Mouse (Mus musculus) left cerebral cortex, postnatal 10 days (tissue): Measurements from ENCODE around the gene Junb. TPM values are rescaled to one million over a fixed set of nuclear protein-coding genes. Genes with fewer than 3 reads are reported as not detected.
A peak's percentile ranks its signal among the peaks of the same experiment; 100 is the strongest.

Experiments
- DNase-seq, 2 experiments: peaks; one replicate each; pipeline ENCODE4 v3.0.0; 2021 to 2022; ENCODE audit warnings: low spot score in 2 of 2, mixed read lengths in 1 of 2; ENCODE audit errors: extremely low spot score in 1 of 2
- intact Hi-C: fragments of 180-260 bp; cut with DNase I; formaldehyde crosslinking; loops from one replicate; pipeline ENCODE4 v1.15.1; 2025
- total RNA-seq, 2 experiments: library from RNA; stranded (reverse); gene quantifications; 2 replicates each; pipeline ENCODE4 v1.2.3; 2021

The Junb gene
- total RNA-seq, 2 experiments from 2014 or later, result 29.9 to 33.0 TPM

DNA sequence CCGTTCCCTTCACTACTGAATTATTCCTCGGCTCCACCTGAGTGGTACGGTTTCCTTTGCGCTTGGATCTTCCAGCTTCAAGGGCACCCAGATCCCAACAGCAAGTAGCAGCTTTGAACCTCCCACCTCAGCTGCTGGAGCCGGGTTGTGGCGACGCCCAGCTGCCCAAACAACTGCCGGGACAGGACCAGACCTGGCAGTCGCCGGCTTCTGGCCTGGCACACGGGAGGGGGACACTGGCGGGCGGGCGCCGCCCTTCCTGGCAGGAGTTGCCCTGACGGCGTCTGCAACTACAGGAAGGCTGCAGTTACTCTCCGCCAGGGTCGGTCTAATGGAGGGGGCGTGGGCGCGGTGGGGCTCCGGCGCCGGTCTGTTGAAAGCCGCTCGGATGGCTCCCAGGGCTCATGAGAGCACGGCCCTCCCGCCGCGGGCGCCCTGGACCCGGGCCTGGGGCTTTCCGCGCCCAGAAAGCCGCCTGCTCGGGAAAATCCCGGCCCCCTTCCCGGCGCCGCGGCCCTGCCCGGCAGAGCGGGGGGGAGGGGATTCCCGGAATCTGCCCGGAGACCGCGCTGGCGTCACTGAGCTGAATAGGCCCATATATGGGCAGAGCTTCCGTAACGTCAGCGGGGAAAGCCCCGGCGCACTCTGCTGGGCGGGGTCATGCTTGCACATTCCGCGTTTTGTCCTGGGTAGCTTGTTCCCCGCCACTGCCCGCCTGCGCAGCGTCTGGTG lies 2.3 kb downstream of the Junb start:
- peak; percentile 93 to 96 for DNase-seq
- intact Hi-C loops, result no loop called here

DNA sequence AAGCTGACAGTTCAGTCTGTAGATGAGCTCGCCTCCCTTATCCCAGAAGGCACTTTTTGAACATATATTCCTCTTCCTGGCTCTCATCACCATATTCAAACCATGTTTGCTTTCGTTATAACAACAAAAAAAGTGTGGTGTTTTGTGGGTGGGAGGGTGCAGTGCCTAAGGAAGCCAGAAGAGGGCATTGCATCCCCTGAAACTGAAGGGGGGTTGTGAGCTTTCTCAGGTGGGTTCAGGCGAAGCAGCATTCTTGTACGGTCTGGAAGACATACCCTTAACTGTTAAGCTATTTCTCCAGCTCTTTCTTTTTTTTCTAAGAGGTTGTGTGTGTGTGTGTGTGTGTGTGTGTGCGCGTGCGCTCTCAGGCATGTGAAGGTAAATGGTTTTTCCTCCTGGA lies 3.1 kb downstream of the Junb start:
- intact Hi-C loops, result loop anchor here (1.0 kb wide), 1 partner anchor 15 kb away; the partner anchor contains the start of gene Hook2
- DNase-seq, result peak; percentile 63 to 72

DNA sequence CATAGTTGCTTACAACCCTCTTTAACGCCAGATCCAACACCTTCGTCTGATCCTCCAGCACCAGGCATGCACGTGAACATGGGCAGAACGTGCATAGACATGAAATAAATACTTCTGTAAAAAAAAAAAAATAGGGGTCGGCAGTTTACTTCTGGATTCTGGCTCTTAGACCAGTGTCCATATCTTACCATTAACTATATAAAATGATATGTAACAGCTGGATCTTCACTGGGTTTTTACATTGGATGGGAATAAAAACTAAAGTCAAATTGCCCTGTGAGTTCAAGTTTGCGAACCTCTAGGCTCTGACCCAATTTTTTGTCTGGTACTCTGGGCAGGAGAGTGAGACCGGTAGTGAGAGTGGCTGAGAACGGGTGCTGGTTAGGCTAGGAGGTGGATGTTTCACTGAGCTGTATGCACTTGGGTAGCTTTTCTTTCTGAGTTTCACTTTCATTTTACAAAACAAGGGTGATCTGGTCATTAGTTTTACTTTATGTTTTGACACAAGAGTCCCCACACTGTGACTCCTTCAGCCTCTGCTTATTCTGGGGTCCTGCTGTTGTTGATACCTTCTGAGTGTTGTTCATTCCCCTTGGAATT lies 3.9 kb downstream of the Junb start:
- DNase-seq, result no peak
- intact Hi-C loops, result loop anchor here (1.0 to 5.0 kb wide), 2 partner anchors 16 to 58 kb away; partner anchors contain the start of gene Hook2

DNA sequence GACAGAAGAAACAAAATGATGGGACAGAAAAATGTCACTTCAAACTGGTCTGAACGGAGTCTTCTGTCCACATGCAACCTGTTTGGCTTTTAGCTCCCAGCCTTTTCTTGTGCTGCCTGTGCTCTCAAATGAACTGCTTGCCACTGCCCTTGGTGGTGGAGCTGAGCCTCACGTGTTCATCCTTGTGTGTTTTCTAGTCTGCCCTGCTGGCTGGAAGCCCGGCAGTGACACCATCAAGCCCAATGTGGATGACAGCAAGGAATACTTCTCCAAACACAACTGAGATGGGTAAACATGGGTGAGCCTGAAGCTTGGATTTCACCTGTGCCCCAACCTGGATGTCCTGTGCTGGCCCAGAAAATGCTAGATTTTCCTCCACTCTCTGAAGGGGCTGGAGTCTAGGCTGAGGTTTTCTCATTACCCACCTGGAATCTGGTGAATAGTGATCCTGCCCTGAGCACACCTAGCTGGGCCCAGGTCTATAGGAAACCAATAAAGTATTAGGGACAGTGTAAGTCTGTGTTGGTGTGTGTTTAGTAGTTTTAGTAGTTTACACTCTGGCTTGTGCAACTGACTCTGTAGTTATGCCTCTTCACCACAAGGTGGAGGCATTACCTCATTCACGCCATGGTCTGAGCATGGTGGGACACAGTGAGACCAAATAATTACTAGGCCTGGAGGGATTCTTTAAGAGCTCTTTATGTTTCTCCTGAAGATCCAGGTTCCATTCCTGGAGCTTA lies 4.5 kb downstream of the Junb start:
- no peak for DNase-seq

DNA sequence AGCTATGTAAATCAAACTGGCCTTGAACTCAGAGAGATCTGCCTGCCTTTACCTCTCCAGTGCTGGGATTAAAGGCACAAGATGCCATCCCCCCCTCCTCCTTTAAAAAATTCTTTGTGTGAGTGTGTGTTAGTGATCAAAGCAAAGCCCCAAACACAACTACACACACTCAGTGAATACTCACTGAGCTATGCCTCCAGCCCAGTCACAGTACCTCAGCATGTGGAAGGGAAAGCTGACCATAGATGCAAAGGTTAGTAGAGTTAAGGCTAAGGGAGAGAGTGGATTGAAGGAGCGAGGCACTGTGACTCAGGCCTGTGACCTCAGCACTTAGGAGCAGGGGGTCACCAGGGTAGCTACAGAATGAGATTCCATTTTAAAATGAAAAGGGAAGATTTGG lies 5.4 kb downstream of the Junb start:
- no peak for DNase-seq
- intact Hi-C loops, result loop anchor here (5.0 kb wide), 1 partner anchor 59 kb away; no protein-coding TSS in a partner anchor

More for the DNA sequence above, 4.5 kb downstream of the Junb start:
- intact Hi-C loops, result loop anchor here (5.0 kb wide), 1 partner anchor 58 kb away; no protein-coding TSS in a partner anchor

DNA sequence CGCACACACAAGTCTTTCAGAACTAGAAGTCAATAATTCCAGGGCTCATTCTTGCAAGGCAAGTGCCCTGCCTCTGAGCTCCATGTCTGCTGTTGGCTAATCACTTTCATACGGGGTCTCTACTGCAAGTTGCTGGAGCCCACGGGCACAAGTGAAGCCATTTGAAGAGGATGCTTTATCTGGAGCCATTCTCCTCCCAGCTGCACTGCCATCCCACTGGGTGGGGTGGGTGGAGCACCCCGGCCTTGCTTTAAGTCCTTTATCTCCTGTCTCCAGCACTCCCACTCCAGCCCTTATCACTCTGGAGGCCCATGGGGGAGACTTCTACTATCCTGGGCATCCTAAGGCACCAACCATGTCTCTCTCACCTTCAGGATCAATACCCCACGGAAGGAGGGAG lies 7.6 kb downstream of the Junb start:
- DNase-seq, result no peak
- intact Hi-C loops, result loop anchor here (5.0 kb wide), 1 partner anchor 61 kb away; no protein-coding TSS in a partner anchor

DNA sequence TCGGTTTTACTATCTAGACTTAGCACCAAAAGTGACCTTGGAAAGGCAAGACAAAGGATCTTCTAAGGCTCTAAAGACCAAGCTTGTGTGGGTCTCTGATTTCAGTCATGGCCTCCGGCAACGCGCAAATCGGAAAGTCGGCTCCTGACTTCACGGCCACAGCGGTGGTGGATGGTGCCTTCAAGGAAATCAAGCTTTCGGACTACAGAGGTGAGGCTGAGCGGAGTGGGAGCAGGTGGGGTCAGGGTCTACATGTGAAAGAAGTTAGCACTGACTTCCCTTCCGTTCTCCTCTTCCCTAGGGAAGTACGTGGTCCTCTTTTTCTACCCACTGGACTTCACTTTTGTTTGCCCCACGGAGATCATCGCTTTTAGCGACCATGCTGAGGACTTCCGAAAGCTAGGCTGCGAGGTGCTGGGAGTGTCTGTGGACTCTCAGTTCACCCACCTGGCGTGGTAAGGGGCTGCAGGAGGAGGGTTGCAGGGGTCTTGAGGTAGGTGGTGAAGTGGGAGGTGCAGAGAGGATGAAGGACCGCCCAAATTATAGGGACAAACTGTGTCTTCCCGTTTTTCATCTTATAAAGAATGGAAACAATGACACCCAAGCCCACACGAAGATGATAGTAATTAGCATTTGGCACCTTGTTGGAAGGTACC lies 8.3 kb downstream of the Junb start:
- intact Hi-C loops, result loop anchor here (5.0 kb wide), 1 partner anchor 62 kb away; no protein-coding TSS in a partner anchor
- DNase-seq, result no peak

DNA sequence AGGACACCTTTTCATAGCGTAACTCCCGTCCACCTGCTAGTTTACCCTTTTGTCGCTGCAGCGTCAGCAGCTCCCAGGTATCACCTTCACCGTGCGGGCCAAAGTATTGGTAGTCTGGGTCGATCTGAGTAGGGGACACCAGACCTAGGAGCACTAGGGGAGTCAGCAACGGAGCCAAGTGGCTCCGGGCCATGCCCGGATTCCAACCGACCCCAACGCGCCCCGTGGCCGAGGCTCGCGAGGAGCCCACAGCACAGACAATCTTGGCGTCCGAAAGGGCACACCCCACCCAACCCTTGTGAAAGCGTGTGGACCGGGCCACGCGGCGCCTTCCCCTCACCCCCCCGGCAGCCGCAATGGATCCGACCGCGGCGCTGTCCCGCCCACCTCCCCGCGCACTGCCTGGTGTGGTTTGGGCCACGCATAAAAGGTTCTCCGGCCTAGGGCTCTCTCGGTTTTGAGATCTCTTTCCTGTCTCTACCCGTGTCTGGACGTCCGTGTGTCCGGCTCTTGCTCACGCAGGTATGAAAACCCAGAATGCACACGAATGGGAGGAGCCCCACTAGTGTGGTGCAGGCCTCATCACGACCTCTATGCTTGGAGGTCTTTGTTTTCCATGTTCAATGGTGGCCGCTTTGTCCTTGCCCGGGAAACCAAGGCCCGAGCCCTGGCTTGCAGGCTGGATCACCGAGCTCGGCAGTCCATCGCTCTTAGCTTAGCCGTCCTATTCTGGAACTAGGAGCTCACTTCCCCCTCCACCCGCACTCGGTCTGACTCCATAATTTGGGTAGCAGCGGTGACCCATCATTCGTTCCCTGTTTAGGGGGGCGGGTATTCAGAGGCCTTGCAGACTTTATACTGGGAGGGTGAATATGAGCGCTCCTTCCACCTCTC lies 9.0 kb downstream of the Junb start, which contains the start of the genes Gm49661, Prdx2 and Rnaseh2a:
Gm49661 (minus strand) TSS at position 193 of the 894 bp plus-strand sequence.
Prdx2 (plus strand) TSS at position 347 of the 894 bp plus-strand sequence.
Rnaseh2a (minus strand) TSS at position 527 of the 894 bp plus-strand sequence.
- intact Hi-C loops, result loop anchor here (5.0 kb wide), 1 partner anchor 63 kb away; no protein-coding TSS in a partner anchor
- peak; percentile 62 to 84 for DNase-seq

DNA sequence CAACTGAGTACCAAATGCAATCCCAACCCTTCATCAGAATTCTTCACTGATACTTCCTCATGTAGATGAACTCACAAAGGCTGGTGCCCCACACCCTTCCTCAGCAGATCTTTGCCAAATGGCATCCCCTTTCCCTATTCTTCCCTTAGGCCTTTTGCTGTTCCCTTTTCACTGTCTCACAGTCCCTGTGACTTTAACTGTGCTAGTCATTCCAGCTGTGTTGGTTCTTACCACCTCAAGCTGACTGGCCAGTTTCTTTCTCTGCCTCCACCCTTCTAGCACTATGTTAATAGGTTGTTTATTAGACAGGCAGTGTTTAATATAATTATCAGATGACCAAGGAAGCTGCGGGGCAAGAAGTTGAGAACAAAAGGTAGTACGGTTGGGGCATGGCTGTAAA lies 9.9 kb downstream of the Junb start:
- intact Hi-C loops, result no loop called here
- no peak for DNase-seq

DNA sequence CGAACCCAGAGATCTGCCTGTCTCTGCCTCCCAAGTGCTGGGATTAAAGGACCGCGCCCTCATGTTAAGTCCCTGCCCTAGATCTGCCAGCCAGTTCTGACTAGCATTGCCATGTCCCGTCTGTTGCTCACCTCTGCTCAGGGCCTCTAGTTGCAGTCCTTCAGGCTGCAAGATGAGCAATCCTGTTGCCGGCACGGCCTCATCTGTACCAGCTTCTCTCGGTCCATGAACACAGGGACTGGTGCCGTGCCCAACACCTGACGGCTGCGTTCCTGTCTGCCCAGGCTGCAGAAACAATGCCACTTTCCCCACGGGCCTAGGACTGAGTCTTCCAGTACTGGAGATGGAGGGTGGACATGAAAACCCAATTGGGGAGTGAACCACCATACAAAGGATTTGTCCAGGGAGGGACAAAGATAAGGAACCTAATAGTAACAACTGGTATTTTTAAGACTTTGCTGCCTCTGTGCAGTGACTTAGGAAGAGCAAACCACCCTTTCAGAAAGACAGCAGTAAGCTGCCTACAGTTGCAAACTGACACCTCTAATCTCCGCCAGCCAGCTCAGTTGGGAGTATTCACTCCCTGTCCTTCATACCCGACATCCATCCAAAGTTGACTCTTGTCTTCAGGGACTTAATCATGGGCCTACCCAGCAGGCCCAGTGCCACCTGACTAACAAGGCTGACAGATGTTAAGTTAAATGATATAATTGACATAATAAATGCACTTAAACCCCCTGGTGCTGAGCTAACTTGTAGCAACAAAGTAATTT lies 10.8 kb downstream of the Junb start:
- intact Hi-C loops, result no loop called here
- no peak for DNase-seq

DNA sequence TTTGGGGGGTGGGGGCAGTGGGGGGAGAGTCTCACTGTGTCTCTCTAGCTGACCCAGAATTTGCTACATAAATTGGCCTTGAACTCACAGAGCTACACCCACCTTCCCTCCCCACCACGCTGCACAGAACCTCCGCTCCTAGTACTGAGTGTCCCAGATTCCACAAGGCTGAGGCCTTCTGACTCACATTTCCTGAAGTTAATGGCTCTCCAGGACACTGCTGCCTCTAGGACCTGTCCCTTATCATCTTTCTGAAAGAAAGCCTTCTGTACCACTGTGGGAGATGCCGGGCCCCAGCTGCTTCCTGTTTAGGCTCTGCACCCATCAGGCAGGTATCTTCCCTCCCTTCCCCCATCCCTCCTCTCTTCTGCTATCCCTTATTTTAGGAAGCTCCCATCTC lies 11.9 kb downstream of the Junb start:
- intact Hi-C loops, result no loop called here
- no peak for DNase-seq

DNA sequence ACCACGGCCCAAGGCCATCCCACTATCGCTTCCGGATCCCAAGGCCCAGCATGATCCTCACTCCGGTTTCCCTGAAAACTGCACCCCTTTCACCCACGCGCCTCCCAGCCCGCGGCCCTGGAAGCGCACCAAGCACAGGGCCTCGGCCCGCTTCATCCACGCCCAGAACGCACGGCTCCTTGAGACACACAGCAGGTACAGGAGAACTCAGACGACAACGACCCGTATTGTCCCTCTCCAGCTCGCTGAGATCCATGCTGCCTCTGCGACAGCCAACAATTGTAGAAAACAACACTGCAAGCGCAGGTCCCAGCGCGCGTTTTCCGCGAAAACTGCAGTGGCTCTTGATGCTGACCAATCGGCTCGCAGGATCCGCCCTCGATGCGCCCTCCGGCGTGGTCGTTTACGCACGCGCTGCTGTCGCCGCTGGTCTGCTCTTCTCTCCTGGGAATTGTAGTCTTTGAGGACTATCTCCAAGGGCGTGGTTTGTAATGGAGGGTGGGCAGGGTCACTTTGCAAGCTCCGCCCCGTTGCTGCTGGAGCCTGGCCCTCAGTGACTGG lies 12.7 kb downstream of the Junb start:
- intact Hi-C loops, result no loop called here

DNA sequence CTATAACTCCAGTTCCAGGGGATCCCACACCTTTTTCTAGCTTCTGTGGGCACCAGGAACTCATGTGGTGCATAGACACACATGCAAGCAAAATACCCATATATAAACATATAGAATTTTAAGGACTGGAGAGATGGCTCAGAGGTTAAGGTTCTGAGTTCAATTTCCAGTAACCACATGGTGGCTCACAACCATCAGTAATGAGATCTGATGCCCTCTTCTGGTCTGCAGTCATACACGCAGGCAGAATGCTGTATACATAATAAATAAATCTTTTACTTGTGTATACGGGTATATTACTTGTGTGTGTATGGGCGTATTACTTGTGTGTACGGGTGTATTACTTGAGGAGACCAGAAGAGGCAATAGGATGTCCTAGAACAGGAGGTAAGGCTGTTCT lies 14.6 kb downstream of the Junb start:
- intact Hi-C loops, result no loop called here
- DNase-seq, result no peak

More for the DNA sequence above, 12.7 kb downstream of the Junb start:
- peak; percentile 92 to 96 for DNase-seq

DNA sequence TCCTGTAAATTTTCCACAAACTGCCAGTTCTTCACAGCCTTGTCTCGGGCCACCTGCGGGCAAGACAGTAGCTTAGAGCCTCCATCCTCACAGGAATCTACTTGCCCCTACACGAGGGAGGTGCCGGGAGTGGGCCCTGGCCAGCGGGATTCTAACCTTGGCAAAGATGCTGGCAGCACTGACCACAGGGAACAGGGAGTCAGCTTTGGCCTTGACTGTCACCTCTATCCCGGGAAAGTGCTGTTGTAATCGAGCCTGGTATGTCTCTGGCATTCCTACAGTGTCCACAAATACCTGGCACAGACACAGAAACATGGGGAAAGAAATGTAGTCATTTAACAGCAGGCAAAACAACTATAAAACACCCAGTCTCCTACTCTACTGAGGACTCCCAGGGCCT lies 18.7 kb downstream of the Junb start:
- no peak for DNase-seq
- intact Hi-C loops, result no loop called here

DNA sequence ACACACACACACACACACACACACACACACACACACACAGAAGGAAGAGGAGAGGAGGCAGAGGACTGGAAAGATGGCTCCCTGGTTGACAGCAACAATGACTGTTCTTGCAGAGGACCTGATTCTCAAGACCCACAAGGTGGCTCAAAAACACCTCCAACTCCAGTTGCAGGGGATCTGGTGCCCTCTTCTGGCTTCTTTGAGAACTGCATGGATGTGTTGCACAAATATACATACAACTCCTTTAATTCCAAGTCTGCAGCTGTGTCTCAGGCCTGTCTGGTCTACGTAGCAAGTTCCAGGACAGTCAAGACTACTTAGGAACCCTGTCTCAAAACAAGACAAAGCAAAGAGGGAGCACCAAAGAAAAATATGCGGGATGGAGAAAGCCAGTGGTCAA lies 21.8 kb downstream of the Junb start:
- peak in 1 of 2 experiments; percentile 69 for DNase-seq
- intact Hi-C loops, result no loop called here

DNA sequence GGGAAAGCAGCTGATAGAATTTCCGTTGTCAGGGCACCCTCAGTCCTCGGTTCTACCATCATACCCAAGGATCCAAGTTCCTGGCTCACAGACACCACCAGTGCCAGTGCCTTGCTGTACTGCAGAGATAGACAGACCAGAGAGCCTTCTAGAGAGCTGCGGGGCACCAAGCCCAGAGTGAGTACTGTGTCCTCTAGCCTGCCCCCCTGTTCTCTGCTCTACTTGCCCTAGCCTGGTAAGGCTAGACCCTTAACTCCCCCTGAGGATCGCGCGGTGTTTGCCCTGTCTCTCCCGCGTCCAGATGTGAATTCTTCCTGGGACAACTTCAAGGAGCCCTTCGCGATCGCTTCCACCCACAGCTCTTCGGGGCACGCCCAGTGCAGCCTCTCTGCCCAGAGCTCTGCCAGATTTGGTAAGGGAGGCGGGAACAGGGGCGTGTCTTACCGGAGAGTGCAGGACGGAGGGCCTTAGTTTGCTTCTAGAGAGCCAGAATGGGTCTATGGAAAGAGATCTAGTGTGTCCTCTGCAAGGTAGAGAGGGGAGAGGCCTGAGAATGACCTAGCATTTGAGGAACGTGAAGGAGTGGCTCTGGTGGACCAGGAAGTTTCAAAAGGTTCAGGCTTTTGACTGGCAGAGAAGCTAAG lies 25.8 kb downstream of the Junb start:
- DNase-seq, result no peak
- intact Hi-C loops, result no loop called here
